Mouse (Mus musculus) E14TG2a.4 (cell line): ENCODE data around the gene Omt2a.
"Not testable (repeated sequence)": the region's sequence is repeated elsewhere in the genome, so short reads cannot be mapped to it uniquely, and the experiment has no call there.

Experiments used
- CTCF ChIP-seq: conservative IDR thresholded peaks from 2 replicates; pipeline ENCODE4 v1.5.1; 2014; ENCODE audit warnings: low read length
- POU5F1 ChIP-seq: IDR thresholded peaks from 2 replicates; pipeline ENCODE4 v1.6.1; 2014; ENCODE audit warnings: low read length, borderline replicate concordance

DNA sequence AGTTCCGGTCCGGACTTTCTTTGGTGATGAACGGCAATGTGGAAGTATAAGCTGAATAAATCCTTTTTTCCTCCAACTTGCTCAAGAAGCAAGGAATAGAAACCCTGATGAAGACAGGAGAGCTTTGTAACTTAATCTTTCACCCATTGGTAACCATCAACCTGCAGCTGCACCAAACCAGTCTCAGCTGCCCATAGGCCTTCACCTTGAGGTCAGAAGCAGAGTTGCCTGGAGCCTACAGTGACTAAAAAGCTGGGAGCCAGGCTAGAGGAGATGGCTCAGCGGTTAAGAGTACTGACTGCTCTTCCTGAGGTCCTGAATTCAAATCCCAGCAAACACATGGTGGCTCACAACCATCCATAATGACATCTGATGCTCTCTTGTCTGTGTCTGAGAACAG is 27.9 kb upstream of the Omt2a start:
- TF ChIP-seq CTCF, POU5F1: not testable (repeated sequence)
